9 mouse cellular contexts compared by ENCODE assay signal in genomic region chr2:164414167-164414566, GRCm38 (mm10). TPM values are rescaled to one million over a fixed set of nuclear protein-coding genes. Genes with fewer than 3 reads are reported as not detected.
DNase-seq lines count a peak whose midpoint lies in the region; ATAC-seq and TF ChIP-seq lines count a peak whose summit lies in the region.
"Had no signal": no experiment of that assay in that cellular context is flagged by ENCODE, and none has a peak within 500 bp of the region (broad histone marks: within the 10 kb centered on the region; RNA-seq: fewer than 3 reads in every experiment).

No protein-coding gene starts in this region.

- no peak overlapping the region for H3K27ac ChIP-seq in lung, postnatal 0 days (ENCODE audit: low read length)
- no peak overlapping the region for H3K27ac ChIP-seq in forebrain, embryonic 14.5 days (ENCODE audit: low read depth, low read length)
- no peak overlapping the region for H3K27ac ChIP-seq in limb, embryonic 12.5 days
- H3K27ac ChIP-seq in neural tube, embryonic 15.5 days (replicated peaks) = no peak overlapping the region

- no peaks in the 10 kb centered on the region for H3K9me3 ChIP-seq in lung, postnatal 0 days (ENCODE audit: low read length)
- H3K9me3 ChIP-seq in forebrain, embryonic 14.5 days (replicated peaks; ENCODE audit: control insufficient read depth, low read length) = no peaks in the 10 kb centered on the region
- H3K9me3 ChIP-seq in limb, embryonic 12.5 days = no peaks in the 10 kb centered on the region; the same call in 1 of the 2 replicates
- no peaks in the 10 kb centered on the region for H3K9me3 ChIP-seq in neural tube, embryonic 15.5 days (replicated peaks)

- no peaks in the 10 kb centered on the region for H3K36me3 ChIP-seq in lung, postnatal 0 days (ENCODE audit: insufficient read depth, low read length)
- no peaks in the 10 kb centered on the region for H3K36me3 ChIP-seq in forebrain, embryonic 14.5 days (ENCODE audit: control insufficient read depth, insufficient read depth, low read length)
- H3K36me3 ChIP-seq in limb, embryonic 12.5 days = no peaks in the 10 kb centered on the region
- no peaks in the 10 kb centered on the region for H3K36me3 ChIP-seq in neural tube, embryonic 15.5 days

- ATAC-seq in lung, postnatal 0 days = peak; percentile 63
- ATAC-seq in forebrain, embryonic 14.5 days = no peak
- ATAC-seq in limb, embryonic 12.5 days (ENCODE audit: insufficient number of reproducible peaks, insufficient read depth, low FRiP score, low TSS enrichment, low read depth) = 0 out of 2 replicates have a peak, but pooled peaks have one; percentile 7
- no peak for ATAC-seq in neural tube, embryonic 15.5 days (ENCODE audit: low FRiP score)
- ATAC-seq in erythroid progenitor cell, adult 5-6 weeks (replicated peaks; ENCODE audit: low FRiP score, poor library complexity, severe bottlenecking) = no peak

- H3K27me3 ChIP-seq in lung, postnatal 0 days (replicated peaks; ENCODE audit: insufficient read depth, low read length) = no peaks in the 10 kb centered on the region
- H3K27me3 ChIP-seq in forebrain, embryonic 14.5 days (replicated peaks; ENCODE audit: control insufficient read depth, insufficient read depth, low read length) = 0 out of 2 replicates have a peak, but pooled peaks cover 11% of the 10 kb centered on the region
- peaks cover 47% of the 10 kb centered on the region for H3K27me3 ChIP-seq in limb, embryonic 12.5 days
- H3K27me3 ChIP-seq in neural tube, embryonic 15.5 days (replicated peaks) = peaks cover 26% of the 10 kb centered on the region

- no peak overlapping the region for H3K4me3 ChIP-seq in lung, postnatal 0 days (ENCODE audit: low read depth, low read length)
- H3K4me3 ChIP-seq in forebrain, embryonic 14.5 days (ENCODE audit: low read depth, low read length) = peak overlapping the region; percentile 9; the same call in 1 of the 2 replicates
- H3K4me3 ChIP-seq in limb, embryonic 12.5 days (replicated peaks) = peak overlapping the region; percentile 22
- peak overlapping the region; percentile 23 for H3K4me3 ChIP-seq in neural tube, embryonic 15.5 days (replicated peaks)

- H3K9ac ChIP-seq in lung, postnatal 0 days (replicated peaks; ENCODE audit: low read depth) = no peak overlapping the region
- no peak overlapping the region for H3K9ac ChIP-seq in forebrain, embryonic 14.5 days (ENCODE audit: low read length)
- peak overlapping the region; percentile 31 for H3K9ac ChIP-seq in limb, embryonic 12.5 days (replicated peaks)
- no peak overlapping the region for H3K9ac ChIP-seq in neural tube, embryonic 15.5 days (replicated peaks)

- no peaks in the 10 kb centered on the region for H3K4me1 ChIP-seq in lung, postnatal 0 days (ENCODE audit: insufficient read depth, low read depth, low read length)
- no peaks in the 10 kb centered on the region for H3K4me1 ChIP-seq in forebrain, embryonic 14.5 days (ENCODE audit: control insufficient read depth, insufficient read depth, low read length)
- H3K4me1 ChIP-seq in limb, embryonic 12.5 days (replicated peaks) = peaks cover 21% of the 10 kb centered on the region
- peaks cover 3% of the 10 kb centered on the region; the same call in 1 of the 2 replicates for H3K4me1 ChIP-seq in neural tube, embryonic 15.5 days

- no peak for TF ChIP-seq CTCF in lung, postnatal 0 days (IDR thresholded peaks at IDR 0.05)

- DNase-seq in lung, postnatal 0 days (ENCODE audit: low spot score) = no peak
- no peak for DNase-seq in lung, postnatal 36 days
- no peak for DNase-seq in forebrain, embryonic 14.5 days (ENCODE audit: low spot score)
- no peak for DNase-seq in right cerebral cortex, adult 18-20 months
- no peak for DNase-seq in gastrocnemius, adult 18-20 months (ENCODE audit: low spot score)
- DNase-seq: kidney, adult 2 months had no signal

- peak overlapping the region; percentile 27; the same call in 1 of the 2 replicates for H3K4me2 ChIP-seq in lung, postnatal 0 days (replicated peaks; ENCODE audit: low read depth, low read length)
- H3K4me2 ChIP-seq in forebrain, embryonic 14.5 days (ENCODE audit: low read length) = peak overlapping the region; percentile 34
- peak overlapping the region; percentile 52 for H3K4me2 ChIP-seq in limb, embryonic 12.5 days
- peak overlapping the region; percentile 49 for H3K4me2 ChIP-seq in neural tube, embryonic 15.5 days

- 24% methylated on average over 28 of the region's 28 CpGs for WGBS in lung, postnatal 0 days
- 22% methylated on average over 28 of the region's 28 CpGs for WGBS in forebrain, embryonic 14.5 days
- 22% methylated on average over 28 of the region's 28 CpGs for WGBS in limb, embryonic 12.5 days
- 26% methylated on average over 28 of the region's 28 CpGs for WGBS in neural tube, embryonic 15.5 days

- no peak for TF ChIP-seq EP300 in lung, postnatal 0 days (IDR thresholded peaks at IDR 0.05)

RNA-seq across cellular contexts. Expression of gene Matn4, which starts 9.2 kb away (rescaled TPM):
- polyA plus RNA-seq in lung, postnatal 0 days (2015; fragmentation: Nextera tagmentation; extraction: Ambion mirVana) = 71.4 and 81.2 TPM in 2 replicates
- polyA plus RNA-seq in forebrain, embryonic 14.5 days (2014; fragmentation: Nextera tagmentation; extraction: Ambion mirVana) = 0.08 and 0.10 TPM in 2 replicates
- polyA plus RNA-seq in limb, embryonic 12.5 days (2016; fragmentation: Nextera tagmentation; extraction: Ambion mirVana) = 50.5 and 78.0 TPM in 2 replicates
- polyA plus RNA-seq in neural tube, embryonic 15.5 days (2015; fragmentation: Nextera tagmentation; extraction: Ambion mirVana) = 8.5 and 11.1 TPM in 2 replicates
- not detected in 2 replicates for total RNA-seq in erythroid progenitor cell, adult 5-6 weeks (2015; ENCODE audit: low replicate concordance)
- not detected in 2 replicates for total RNA-seq in erythroid progenitor cell, adult 5-6 weeks (2017; ENCODE audit: low replicate concordance)
- under 1 TPM; 0.59 to 0.78 TPM for total RNA-seq in gastrocnemius, adult 18-20 months (2021)

RNA-seq across cellular contexts. Expression of gene Rbpjl, which starts 11.2 kb away (rescaled TPM):
- polyA plus RNA-seq in lung, postnatal 0 days (2015; fragmentation: Nextera tagmentation; extraction: Ambion mirVana) = 29.7 and 42.6 TPM in 2 replicates
- 0.06 TPM in 1 of 2 replicates, not detected in the other for polyA plus RNA-seq in forebrain, embryonic 14.5 days (2014; fragmentation: Nextera tagmentation; extraction: Ambion mirVana)
- polyA plus RNA-seq in limb, embryonic 12.5 days (2016; fragmentation: Nextera tagmentation; extraction: Ambion mirVana) = 0.40 and 0.55 TPM in 2 replicates
- polyA plus RNA-seq in neural tube, embryonic 15.5 days (2015; fragmentation: Nextera tagmentation; extraction: Ambion mirVana) = 0.17 and 0.61 TPM in 2 replicates
- not detected in 2 replicates for total RNA-seq in erythroid progenitor cell, adult 5-6 weeks (2015; ENCODE audit: low replicate concordance)
- total RNA-seq in erythroid progenitor cell, adult 5-6 weeks (2017; ENCODE audit: low replicate concordance) = not detected in 2 replicates
- not detected for total RNA-seq in gastrocnemius, adult 18-20 months (2021)
- polyA plus RNA-seq: kidney, adult 2 months had no signal

RNA-seq across cellular contexts. Expression of gene Slpi, which starts 25.3 kb away (rescaled TPM):
- polyA plus RNA-seq in lung, postnatal 0 days (2015; fragmentation: Nextera tagmentation; extraction: Ambion mirVana) = 79.5 and 106 TPM in 2 replicates
- not detected in 2 replicates for polyA plus RNA-seq in forebrain, embryonic 14.5 days (2014; fragmentation: Nextera tagmentation; extraction: Ambion mirVana)
- 1.2 and 2.5 TPM in 2 replicates for polyA plus RNA-seq in limb, embryonic 12.5 days (2016; fragmentation: Nextera tagmentation; extraction: Ambion mirVana)
- polyA plus RNA-seq in neural tube, embryonic 15.5 days (2015; fragmentation: Nextera tagmentation; extraction: Ambion mirVana) = 0.36 and 0.43 TPM in 2 replicates
- 36.9 and 68.8 TPM in 2 replicates for total RNA-seq in erythroid progenitor cell, adult 5-6 weeks (2015; ENCODE audit: low replicate concordance)
- total RNA-seq in erythroid progenitor cell, adult 5-6 weeks (2017; ENCODE audit: low replicate concordance) = 6.3 and 11.0 TPM in 2 replicates
- under 1 TPM in 1 of 2 experiments, not detected in 1; 0.73 TPM for total RNA-seq in gastrocnemius, adult 18-20 months (2021)

RNA-seq across cellular contexts. Expression of gene Sdc4, which starts 29.5 kb away (rescaled TPM):
- polyA plus RNA-seq in lung, postnatal 0 days (2015; fragmentation: Nextera tagmentation; extraction: Ambion mirVana) = 217 and 289 TPM in 2 replicates
- 3.9 and 4.2 TPM in 2 replicates for polyA plus RNA-seq in forebrain, embryonic 14.5 days (2014; fragmentation: Nextera tagmentation; extraction: Ambion mirVana)
- 34.3 and 36.5 TPM in 2 replicates for polyA plus RNA-seq in limb, embryonic 12.5 days (2016; fragmentation: Nextera tagmentation; extraction: Ambion mirVana)
- 9.0 and 26.2 TPM in 2 replicates for polyA plus RNA-seq in neural tube, embryonic 15.5 days (2015; fragmentation: Nextera tagmentation; extraction: Ambion mirVana)
- 2.5 and 7.2 TPM in 2 replicates for total RNA-seq in erythroid progenitor cell, adult 5-6 weeks (2015; ENCODE audit: low replicate concordance)
- 5.7 and 7.2 TPM in 2 replicates for total RNA-seq in erythroid progenitor cell, adult 5-6 weeks (2017; ENCODE audit: low replicate concordance)
- 10 to 100 TPM; 62.6 to 77.3 TPM for total RNA-seq in gastrocnemius, adult 18-20 months (2021)

RNA-seq across cellular contexts. Expression of gene Sys1, which starts 42.6 kb away (rescaled TPM):
- polyA plus RNA-seq in lung, postnatal 0 days (2015; fragmentation: Nextera tagmentation; extraction: Ambion mirVana) = 63.5 and 66.2 TPM in 2 replicates
- polyA plus RNA-seq in forebrain, embryonic 14.5 days (2014; fragmentation: Nextera tagmentation; extraction: Ambion mirVana) = 76.3 and 86.6 TPM in 2 replicates
- polyA plus RNA-seq in limb, embryonic 12.5 days (2016; fragmentation: Nextera tagmentation; extraction: Ambion mirVana) = 55.2 and 59.2 TPM in 2 replicates
- 86.8 and 92.7 TPM in 2 replicates for polyA plus RNA-seq in neural tube, embryonic 15.5 days (2015; fragmentation: Nextera tagmentation; extraction: Ambion mirVana)
- total RNA-seq in erythroid progenitor cell, adult 5-6 weeks (2015; ENCODE audit: low replicate concordance) = 8.8 and 10.8 TPM in 2 replicates
- 3.1 and 5.3 TPM in 2 replicates for total RNA-seq in erythroid progenitor cell, adult 5-6 weeks (2017; ENCODE audit: low replicate concordance)
- total RNA-seq in gastrocnemius, adult 18-20 months (2021) = 10 to 100 TPM; 26.0 to 26.2 TPM

Comparison
In these comparisons a context has a peak if more than half of its experiments do, and no peak if none do; other contexts are left out.
1. ATAC-seq: peak in lung, postnatal 0 days (single experiment) and limb, embryonic 12.5 days (single experiment); none in forebrain, embryonic 14.5 days (single experiment), neural tube, embryonic 15.5 days (single experiment) and erythroid progenitor cell, adult 5-6 weeks (single experiment).
2. RNA of gene Rbpjl, which starts 11.2 kb away (polyA plus RNA-seq): 29.7 to 42.6 TPM in lung, postnatal 0 days; 0.40 to 0.55 TPM in limb, embryonic 12.5 days, 0.17 to 0.61 TPM in neural tube, embryonic 15.5 days and 0.06 TPM in forebrain, embryonic 14.5 days; every median in the first group is over 10 times any median in the second.
3. RNA of gene Slpi, which starts 25.3 kb away (polyA plus RNA-seq): 79.5 to 106 TPM in lung, postnatal 0 days; 1.2 to 2.5 TPM in limb, embryonic 12.5 days, 0.36 to 0.43 TPM in neural tube, embryonic 15.5 days and not detected in forebrain, embryonic 14.5 days; every median in the first group is over 10 times any median in the second.
4. Peak in every context shown above with its lines, with median percentiles within 50 percentile points of each other: H3K4me2 ChIP-seq.